Mouse (Mus musculus) ES-Bruce4 (cell line): ENCODE measurements around the gene Gm48552.

Experiments used
- CTCF ChIP-seq: IDR thresholded peaks from one replicate; pipeline ENCODE4 v1.8.1; 2011; ENCODE audit warnings: low read depth, low read length
- EP300 ChIP-seq: IDR thresholded peaks from 2 replicates; pipeline ENCODE4 v1.6.1; 2011; ENCODE audit warnings: low read depth, low read length; ENCODE audit not compliant: insufficient read depth
- POLR2A ChIP-seq: IDR thresholded peaks from one replicate; pipeline ENCODE4 v1.8.1; 2011; ENCODE audit warnings: low read length; ENCODE audit not compliant: insufficient read depth

GRCm38 (mm10) chr10:81364666-81365065, 24.1 kb upstream of the Gm48552 start:
- no peak for TF ChIP-seq CTCF
- TF ChIP-seq POLR2A = no peak
- TF ChIP-seq EP300 = no peak
